Mouse (Mus musculus) cerebellum, adult 18-20 months (tissue): Measurements from ENCODE around the gene Sumo2.
"Not testable (repeated sequence)": the region's sequence is repeated elsewhere in the genome, so short reads cannot be mapped to it uniquely, and the experiment has no call there.

Source experiments
- DNase-seq, 2 experiments: peaks; one replicate each; pipeline ENCODE4 v3.0.0; 2021

The Sumo2 gene

DNA sequence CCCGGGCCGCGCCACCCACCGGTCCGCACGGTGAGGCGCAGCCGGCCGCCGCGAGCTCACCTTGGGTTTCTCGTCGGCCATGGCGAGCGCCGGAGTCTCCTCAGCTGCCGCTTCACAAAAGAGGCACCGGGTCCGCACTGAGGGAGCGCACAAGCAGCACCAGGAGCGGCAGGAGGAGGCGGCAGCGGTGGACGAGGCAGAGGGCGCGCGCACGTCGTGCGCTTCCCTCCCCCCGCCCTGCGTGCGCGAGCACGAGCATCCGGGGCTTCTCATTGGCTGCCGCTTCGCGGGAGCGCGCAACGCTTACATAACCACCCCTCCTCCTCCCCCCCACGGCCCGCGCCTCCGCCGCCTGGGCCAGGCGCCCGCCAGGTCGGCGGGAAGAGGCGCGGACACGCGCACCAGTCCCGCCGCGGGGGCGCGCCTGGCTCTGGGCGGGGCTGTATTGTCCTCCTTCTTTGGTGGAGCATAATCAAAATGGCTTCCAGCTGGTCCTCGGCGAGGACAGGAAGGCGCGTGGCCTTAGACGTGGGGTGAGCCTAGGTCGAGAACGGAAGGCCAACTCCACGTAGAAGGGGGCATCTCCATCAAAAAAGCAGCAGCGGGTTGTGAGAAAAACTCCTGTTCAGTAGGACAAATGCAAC is at the start of gene Sumo2:
TSS of gene Sumo2 (minus strand) at position 239 of the 644 bp plus-strand sequence.
- peak; percentile 94 to 100 for DNase-seq

GRCm38 (mm10) chr11:115585573-115586100 is 49.6 kb upstream of the Sumo2 start:
- DNase-seq: no peak

DNA sequence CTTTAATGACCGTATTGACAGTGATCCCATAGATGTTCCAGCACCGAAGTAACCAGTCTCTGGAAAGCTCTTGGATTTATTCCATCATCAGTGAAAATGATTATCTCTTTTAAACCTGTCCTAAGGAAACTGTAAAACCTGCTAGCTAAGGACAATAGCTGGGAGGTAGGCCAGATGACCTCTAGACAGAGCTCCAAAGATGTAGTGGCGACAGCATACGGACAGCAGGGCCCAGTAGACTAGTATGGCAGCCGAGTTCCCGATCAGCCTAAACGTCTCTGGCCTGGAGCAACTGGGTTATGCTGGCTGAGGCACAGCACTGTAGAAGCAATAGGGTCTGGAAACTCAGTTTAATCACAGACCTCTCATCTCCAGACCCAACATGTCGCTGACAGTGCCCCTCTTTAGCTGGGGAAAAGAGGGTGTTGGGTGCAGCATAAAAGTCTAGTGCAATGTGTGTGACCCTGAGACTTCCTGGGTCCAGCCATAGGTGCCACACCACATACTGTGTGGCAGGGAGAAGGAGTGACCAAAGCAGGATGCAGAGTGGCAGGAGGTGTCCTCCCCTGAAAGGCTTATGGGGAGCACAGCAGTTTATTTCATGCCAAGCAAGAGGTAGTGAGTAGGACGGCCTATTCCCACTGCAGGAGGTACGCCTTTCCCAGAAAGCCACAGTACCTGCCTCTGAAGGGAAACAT is 48.4 kb upstream of the Sumo2 start:
- DNase-seq: no peak

- DNase-seq: no peak
Measured at GRCm38 (mm10) chr11:115582913-115583606, 47.0 kb upstream of the Sumo2 start.

DNA sequence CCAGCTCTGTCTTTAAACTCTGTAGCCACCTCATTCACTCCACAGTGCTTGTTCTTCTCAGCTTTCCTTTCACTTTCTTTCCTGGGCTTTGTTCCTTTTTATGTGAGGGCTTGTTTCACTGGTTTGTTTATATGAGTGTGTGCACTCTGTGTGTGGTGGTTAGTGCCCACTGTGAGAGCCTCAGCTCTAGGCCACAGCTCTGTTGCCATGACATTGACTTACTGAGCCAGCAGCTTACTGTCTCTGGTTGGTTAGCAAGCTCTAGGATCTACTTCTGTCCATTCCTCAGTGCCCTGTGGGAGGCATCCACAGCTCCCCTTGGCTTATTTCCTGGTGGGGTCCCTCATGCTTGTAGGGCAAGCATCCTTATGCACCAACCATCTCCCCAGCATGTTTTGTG is 43.0 kb upstream of the Sumo2 start:
- no peak for DNase-seq

DNA sequence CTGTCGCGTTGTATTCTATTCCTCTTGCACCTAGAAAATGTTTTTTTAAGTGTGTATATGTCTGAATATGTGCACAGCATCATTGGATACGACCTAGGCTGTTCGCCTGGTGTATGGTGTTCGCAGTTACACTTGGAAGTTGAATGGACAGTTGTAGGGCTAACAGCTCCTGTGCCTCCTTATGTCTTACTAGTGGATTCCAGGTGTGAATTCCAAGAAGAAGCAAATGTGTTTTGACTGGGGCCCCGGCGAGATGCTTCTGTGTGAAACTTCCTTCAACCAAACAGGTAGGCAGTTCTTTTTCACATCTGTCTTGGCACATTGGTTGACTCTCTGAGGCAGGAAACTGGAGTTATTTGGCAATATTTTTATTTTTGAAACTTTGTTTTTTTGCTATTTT is 28.9 kb upstream of the Sumo2 start:
- no peak for DNase-seq

- peak; percentile 96 to 98 for DNase-seq
Measured at GRCm38 (mm10) chr11:115564064-115564809, 28.2 kb upstream of the Sumo2 start, which contains the start of gene Nup85. Gene Nup85, plus strand, starts transcription at chr11:115564434.

- peak in 1 of 2 experiments; percentile 23 for DNase-seq
Measured at GRCm38 (mm10) chr11:115563406-115563805, 27.3 kb upstream of the Sumo2 start.

DNA sequence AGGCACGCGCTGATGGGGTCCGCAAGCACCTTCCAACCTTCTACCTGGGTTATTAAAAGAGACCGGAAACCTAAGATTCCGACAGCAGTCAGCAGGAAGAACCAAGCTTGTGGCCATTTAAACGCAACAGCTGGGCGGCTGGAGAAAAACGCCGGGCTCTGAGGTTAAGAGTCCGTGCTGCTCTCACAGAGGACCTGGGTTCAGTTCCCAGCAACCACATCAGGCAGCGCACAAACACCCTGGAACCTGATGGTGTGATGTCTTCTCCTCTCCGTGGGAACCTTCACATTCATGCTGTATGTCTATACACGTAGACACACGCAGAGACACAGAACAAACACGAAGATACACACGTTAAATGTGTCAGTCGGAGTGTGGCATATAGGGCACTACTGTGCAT is 19.6 kb upstream of the Sumo2 start:
- DNase-seq: no peak

DNA sequence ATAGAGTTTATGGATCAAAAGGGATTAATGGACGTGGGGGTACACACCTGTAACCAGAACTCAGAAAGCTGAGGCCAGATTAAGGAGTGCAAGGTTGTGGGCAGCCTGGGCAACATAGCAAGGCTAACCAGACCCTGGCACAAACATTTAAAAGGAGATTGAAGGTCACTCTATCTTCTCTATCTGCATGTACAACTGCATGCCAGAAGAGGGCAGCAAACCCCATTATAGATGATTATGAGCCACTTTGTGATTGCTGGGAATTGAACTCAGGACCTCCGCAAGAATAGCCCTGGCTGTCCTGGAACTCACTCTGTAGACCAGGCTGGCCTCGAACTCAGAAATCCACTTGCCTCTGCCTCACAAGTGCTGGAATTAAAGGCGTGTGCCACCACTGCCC is 16.7 kb upstream of the Sumo2 start:
- DNase-seq: no peak

DNA sequence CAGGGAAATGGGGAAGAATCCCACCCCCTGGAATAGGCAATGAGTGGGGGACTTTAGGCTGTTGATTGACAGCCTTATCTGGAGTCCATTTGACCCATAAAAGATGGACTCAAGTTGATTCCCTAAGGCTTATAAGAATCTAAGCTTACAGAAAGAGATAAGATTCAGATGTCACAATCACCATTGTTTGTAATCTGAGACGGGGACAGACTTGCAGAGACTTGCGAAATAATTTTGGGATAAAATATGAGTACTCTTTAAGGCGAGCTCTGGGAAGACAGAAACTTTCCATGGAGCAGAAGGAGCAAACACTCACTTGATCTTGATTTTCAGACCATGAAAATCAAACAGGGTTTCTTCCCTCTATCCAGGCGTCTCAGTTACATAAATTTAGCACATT is 7.5 kb upstream of the Sumo2 start:
- no peak for DNase-seq

DNA sequence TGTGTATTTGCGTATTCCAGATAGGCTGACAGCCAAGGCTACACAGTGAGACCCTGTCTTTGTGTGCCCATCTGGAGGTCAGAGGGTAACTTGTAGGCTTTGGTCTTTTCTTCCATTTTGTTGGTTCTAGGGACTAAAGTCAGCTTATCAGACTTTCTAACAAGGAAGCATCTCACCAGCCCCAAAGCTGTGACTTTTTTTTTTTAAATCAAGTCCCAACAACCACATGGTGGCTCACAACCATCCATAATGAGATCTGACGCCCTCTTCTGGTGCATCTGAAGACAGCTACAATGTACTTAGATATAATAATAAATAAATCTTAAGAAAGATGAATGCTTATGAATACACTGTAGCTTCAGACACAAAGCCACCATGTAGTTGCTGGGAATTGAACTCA is 2.0 kb upstream of the Sumo2 start:
- no peak for DNase-seq

GRCm38 (mm10) chr11:115536856-115537568 is 936 bp upstream of the Sumo2 start:
- no peak for DNase-seq

- DNase-seq: peak; percentile 58 to 77
Measured at GRCm38 (mm10) chr11:115535401-115536037, 557 bp downstream of the Sumo2 start.

DNA sequence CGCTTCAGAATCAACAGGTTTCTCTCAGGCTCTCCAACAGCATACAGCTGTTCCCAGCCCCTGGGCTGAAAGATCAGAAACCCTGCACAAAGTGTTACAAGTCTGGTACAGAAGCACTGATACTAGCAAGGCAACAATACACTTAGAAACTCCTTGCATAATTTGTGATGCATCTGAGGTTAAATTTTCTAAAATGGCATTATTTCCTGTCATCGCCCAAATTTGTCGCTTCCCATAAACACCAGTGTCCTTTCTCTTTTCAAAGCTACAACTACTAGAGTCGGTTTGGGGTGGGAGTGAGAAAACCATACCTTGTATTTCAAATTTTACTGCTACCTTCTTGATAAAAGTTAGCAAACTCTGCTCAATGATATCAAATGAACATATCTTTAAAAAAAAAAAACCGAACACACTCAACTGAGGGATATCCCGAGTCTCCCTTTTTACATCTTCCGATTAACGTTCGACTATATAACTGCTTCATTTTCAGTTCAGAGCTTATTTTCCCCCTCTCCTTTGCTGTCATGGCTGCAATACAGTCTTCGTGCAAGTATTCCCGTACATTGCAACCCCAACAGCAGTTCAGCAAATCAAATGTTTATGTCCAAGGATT is 1.2 kb downstream of the Sumo2 start:
- no peak for DNase-seq

DNA sequence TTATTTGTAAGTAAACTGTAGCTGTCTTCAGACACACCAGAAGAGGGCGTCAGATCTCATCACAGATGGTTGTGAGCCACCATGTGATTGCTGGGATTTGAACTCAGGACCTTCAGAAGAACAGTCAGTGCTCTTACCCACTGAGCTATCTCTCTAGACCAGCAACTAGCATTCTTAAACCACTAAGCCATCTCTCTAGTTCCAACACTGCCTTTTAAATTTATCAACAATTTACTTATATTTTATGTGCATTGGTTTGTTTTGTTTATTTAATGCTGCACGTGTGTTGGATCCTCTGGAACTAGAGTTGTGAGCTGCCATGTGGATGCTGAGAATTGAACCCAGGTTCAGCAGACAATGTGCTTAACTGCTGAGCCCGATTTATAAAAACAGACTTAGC is 9.6 kb downstream of the Sumo2 start:
- DNase-seq: not testable (repeated sequence)

- no peak for DNase-seq
Measured at GRCm38 (mm10) chr11:115522703-115523102, 13.4 kb downstream of the Sumo2 start.

- no peak for DNase-seq
Measured at GRCm38 (mm10) chr11:115522238-115522637, 13.8 kb downstream of the Sumo2 start.

GRCm38 (mm10) chr11:115521080-115521479 is 15.0 kb downstream of the Sumo2 start:
- DNase-seq: no peak

GRCm38 (mm10) chr11:115520218-115520617 is 15.9 kb downstream of the Sumo2 start:
- DNase-seq: no peak

DNA sequence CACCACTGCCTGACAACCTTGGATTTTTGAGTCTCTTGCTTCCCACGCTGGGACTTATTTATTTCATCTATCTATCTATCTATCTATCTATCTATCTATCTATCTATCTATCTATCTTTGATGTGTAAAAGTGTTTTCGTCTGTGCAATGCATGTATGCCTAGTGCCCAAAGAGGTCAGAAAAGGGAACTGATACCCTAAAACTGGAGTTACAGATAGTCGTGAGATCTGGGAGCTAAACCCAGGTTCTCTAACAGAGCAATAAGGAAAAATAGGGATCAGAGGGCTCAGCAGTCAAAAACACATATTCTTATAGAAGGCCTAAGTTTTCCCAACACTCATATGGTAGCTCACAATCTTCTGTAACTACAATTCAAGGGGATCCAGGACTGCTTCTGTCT is 16.5 kb downstream of the Sumo2 start:
- no peak for DNase-seq
